In genomic region chr7:90460930-90461329, GRCm38 (mm10) we compare ENCODE assay signal across 8 mouse cellular contexts. TPM values are rescaled to one million over a fixed set of nuclear protein-coding genes. Genes with fewer than 3 reads are reported as not detected.
A peak's percentile ranks its signal among the peaks of the same experiment; 100 is the strongest.
DNase-seq lines count a peak whose midpoint lies in the region; ATAC-seq lines count a peak whose summit lies in the region.

No protein-coding gene starts in this region.

- no peak overlapping the region for H3K27ac ChIP-seq in hindbrain, embryonic 10.5 days
- no peak overlapping the region for H3K27ac ChIP-seq in hindbrain, embryonic 13.5 days

- H3K4me3 ChIP-seq in hindbrain, embryonic 10.5 days: 0 out of 2 replicates have a peak overlapping the region, but pooled peaks have one; percentile 9
- H3K4me3 ChIP-seq in hindbrain, embryonic 13.5 days: no peak overlapping the region

- H3K9me3 ChIP-seq in hindbrain, embryonic 10.5 days: no peaks in the 10 kb centered on the region
- H3K9me3 ChIP-seq in hindbrain, embryonic 13.5 days: no peaks in the 10 kb centered on the region

- no peaks in the 10 kb centered on the region for H3K36me3 ChIP-seq in hindbrain, embryonic 10.5 days
- H3K36me3 ChIP-seq in hindbrain, embryonic 13.5 days: no peaks in the 10 kb centered on the region

- no peak overlapping the region for H3K4me2 ChIP-seq in hindbrain, embryonic 13.5 days

- H3K4me1 ChIP-seq in hindbrain, embryonic 10.5 days (replicated peaks): peaks cover 18% of the 10 kb centered on the region
- H3K4me1 ChIP-seq in hindbrain, embryonic 13.5 days (replicated peaks): peaks cover 12% of the 10 kb centered on the region

- 22% methylated on average over 14 of the region's 14 CpGs for WGBS in hindbrain, embryonic 10.5 days
- WGBS in hindbrain, embryonic 13.5 days: 28% methylated on average over 14 of the region's 14 CpGs

- peak; percentile 35 for DNase-seq in hindbrain, embryonic 10.5 days (ENCODE audit: low spot score)
- DNase-seq in T-cell, adult 2 months (ENCODE audit: low spot score): peak; percentile 57
- peak; percentile 29 to 53 for DNase-seq in heart, adult 18-20 months
- peak; percentile 49 to 68 for DNase-seq in kidney, postnatal 25 days
- DNase-seq in thymus, postnatal 25 days: peak; percentile 60
- DNase-seq in layer of hippocampus, postnatal 14 days (ENCODE audit: low spot score in 2 of 2): no peak

- H3K9ac ChIP-seq in hindbrain, embryonic 13.5 days: no peak overlapping the region

- ATAC-seq in hindbrain, embryonic 13.5 days (ENCODE audit: low FRiP score): no peak
- peak; percentile 69 for ATAC-seq in megakaryocyte-erythroid progenitor cell, adult 5-6 weeks (replicated peaks; ENCODE audit: low FRiP score, low TSS enrichment, poor library complexity, severe bottlenecking)

- H3K27me3 ChIP-seq in hindbrain, embryonic 10.5 days (ENCODE audit: insufficient read depth, poor library complexity, severe bottlenecking): no peaks in the 10 kb centered on the region
- H3K27me3 ChIP-seq in hindbrain, embryonic 13.5 days: no peaks in the 10 kb centered on the region

RNA-seq across cellular contexts. Expression of gene Tmem126a, which starts 3.9 kb away (rescaled TPM):
- 127 and 132 TPM in 2 replicates for polyA plus RNA-seq in hindbrain, embryonic 10.5 days (2016; fragmentation: Nextera tagmentation; extraction: Ambion mirVana)
- 134 and 140 TPM in 2 replicates for polyA plus RNA-seq in hindbrain, embryonic 13.5 days (2015; fragmentation: Nextera tagmentation; extraction: Ambion mirVana)
- total RNA-seq in heart, adult 18-20 months (2021): 100 to 1,000 TPM; 128 to 129 TPM
- total RNA-seq in megakaryocyte-erythroid progenitor cell, adult 5-6 weeks (2014; fragmentation: Nextera tagmentation): 32.5 and 39.8 TPM in 2 replicates
- total RNA-seq in megakaryocyte-erythroid progenitor cell, adult 5-6 weeks (2017): 15.6 and 33.1 TPM in 2 replicates
- 10 to 100 TPM; 42.4 to 44.7 TPM for total RNA-seq in layer of hippocampus, postnatal 14 days (2021)

RNA-seq across cellular contexts. Expression of gene Tmem126b, which starts 14.9 kb away (rescaled TPM):
- polyA plus RNA-seq in hindbrain, embryonic 10.5 days (2016; fragmentation: Nextera tagmentation; extraction: Ambion mirVana): 38.3 and 39.0 TPM in 2 replicates
- polyA plus RNA-seq in hindbrain, embryonic 13.5 days (2015; fragmentation: Nextera tagmentation; extraction: Ambion mirVana): 45.7 TPM in 2 replicates
- total RNA-seq in heart, adult 18-20 months (2021): 10 to 100 TPM; 27.2 to 29.4 TPM
- 7.9 and 10.9 TPM in 2 replicates for total RNA-seq in megakaryocyte-erythroid progenitor cell, adult 5-6 weeks (2014; fragmentation: Nextera tagmentation)
- total RNA-seq in megakaryocyte-erythroid progenitor cell, adult 5-6 weeks (2017): 7.8 and 15.4 TPM in 2 replicates
- 10 to 100 TPM; 22.2 to 25.7 TPM for total RNA-seq in layer of hippocampus, postnatal 14 days (2021)

RNA-seq across cellular contexts. Expression of gene Dlg2, which starts 15.5 kb away (rescaled TPM):
- polyA plus RNA-seq in hindbrain, embryonic 10.5 days (2016; fragmentation: Nextera tagmentation; extraction: Ambion mirVana): 1.00 and 2.2 TPM in 2 replicates
- 18.6 and 19.4 TPM in 2 replicates for polyA plus RNA-seq in hindbrain, embryonic 13.5 days (2015; fragmentation: Nextera tagmentation; extraction: Ambion mirVana)
- total RNA-seq in heart, adult 18-20 months (2021): 1 to 10 TPM; 1.7 to 2.3 TPM
- 0.10 and 2.1 TPM in 2 replicates for total RNA-seq in megakaryocyte-erythroid progenitor cell, adult 5-6 weeks (2014; fragmentation: Nextera tagmentation)
- total RNA-seq in megakaryocyte-erythroid progenitor cell, adult 5-6 weeks (2017): 0.33 and 2.3 TPM in 2 replicates
- total RNA-seq in layer of hippocampus, postnatal 14 days (2021): 100 to 1,000 TPM; 273 to 318 TPM

RNA-seq across cellular contexts. Expression of gene Crebzf, which starts 18.4 kb away (rescaled TPM):
- polyA plus RNA-seq in hindbrain, embryonic 10.5 days (2016; fragmentation: Nextera tagmentation; extraction: Ambion mirVana): 23.6 and 28.7 TPM in 2 replicates
- 33.8 and 38.9 TPM in 2 replicates for polyA plus RNA-seq in hindbrain, embryonic 13.5 days (2015; fragmentation: Nextera tagmentation; extraction: Ambion mirVana)
- total RNA-seq in heart, adult 18-20 months (2021): 10 to 100 TPM; 18.7 to 20.5 TPM
- total RNA-seq in megakaryocyte-erythroid progenitor cell, adult 5-6 weeks (2014; fragmentation: Nextera tagmentation): 119 and 128 TPM in 2 replicates
- 56.5 and 102 TPM in 2 replicates for total RNA-seq in megakaryocyte-erythroid progenitor cell, adult 5-6 weeks (2017)
- 10 to 100 TPM; 70.6 to 83.1 TPM for total RNA-seq in layer of hippocampus, postnatal 14 days (2021)

RNA-seq across cellular contexts. Expression of gene Ccdc89, which starts 34.6 kb away (rescaled TPM):
- 2.3 and 2.6 TPM in 2 replicates for polyA plus RNA-seq in hindbrain, embryonic 10.5 days (2016; fragmentation: Nextera tagmentation; extraction: Ambion mirVana)
- polyA plus RNA-seq in hindbrain, embryonic 13.5 days (2015; fragmentation: Nextera tagmentation; extraction: Ambion mirVana): 2.0 and 2.2 TPM in 2 replicates
- total RNA-seq in heart, adult 18-20 months (2021): under 1 TPM; 0.20 to 0.31 TPM
- 0.22 TPM in 1 of 2 replicates, not detected in the other for total RNA-seq in megakaryocyte-erythroid progenitor cell, adult 5-6 weeks (2014; fragmentation: Nextera tagmentation)
- not detected in 2 replicates for total RNA-seq in megakaryocyte-erythroid progenitor cell, adult 5-6 weeks (2017)
- under 1 TPM; 0.83 to 0.97 TPM for total RNA-seq in layer of hippocampus, postnatal 14 days (2021)

Comparison
In these comparisons a context has a peak if more than half of its experiments do, and no peak if none do; other contexts are left out.
1. DNase-seq: peak in hindbrain, embryonic 10.5 days (single experiment), T-cell, adult 2 months (single experiment), heart, adult 18-20 months (2 of 2), kidney, postnatal 25 days (2 of 2) and thymus, postnatal 25 days (single experiment); none in layer of hippocampus, postnatal 14 days (0 of 2).
2. RNA of gene Dlg2, which starts 15.5 kb away (total RNA-seq): 273 to 318 TPM in layer of hippocampus, postnatal 14 days; 1.7 to 2.3 TPM in heart, adult 18-20 months and 0.10 to 2.3 TPM in megakaryocyte-erythroid progenitor cell, adult 5-6 weeks; every median in the first group is over 10 times any median in the second.